Mouse (Mus musculus): ENCODE measurements around the gene Bcas2. TPM values are rescaled to one million over a fixed set of nuclear protein-coding genes. Genes with fewer than 3 reads are reported as not detected.

Gene Bcas2
- total and polyA plus RNA-seq, 2 experiments from 2014 or later = 33.0 to 96.8 TPM

- no peak overlapping the region for H3K9ac ChIP-seq (replicated peaks; ENCODE audit: low read depth, low read length)
- H3K4me2 ChIP-seq (ENCODE audit: low read depth, low read length) = no peak overlapping the region
- no peaks in the 10 kb centered on the region for H3K27me3 ChIP-seq (ENCODE audit: control insufficient read depth, insufficient read depth, low read length)
- H3K9me3 ChIP-seq (replicated peaks; ENCODE audit: control insufficient read depth, low read length) = no peaks in the 10 kb centered on the region
- no peak overlapping the region for H3K4me3 ChIP-seq (ENCODE audit: low read depth, low read length)
- no peak for TF ChIP-seq CTCF (IDR thresholded peaks at IDR 0.05; ENCODE audit: low read depth)
- TF ChIP-seq EP300 (IDR thresholded peaks at IDR 0.05; ENCODE audit: low read depth) = no peak
- H3K36me3 ChIP-seq (replicated peaks; ENCODE audit: control insufficient read depth, insufficient read depth, low read length) = peaks cover 5% of the 10 kb centered on the region; the same call in 1 of the 2 replicates
- WGBS = 66% methylated on average over 4 of the region's 4 CpGs
- no peaks in the 10 kb centered on the region; the same call in none of the 2 replicates for H3K4me1 ChIP-seq (ENCODE audit: control insufficient read depth, insufficient read depth)
- DNase-seq (ENCODE audit: low spot score) (no peak), ATAC-seq (ENCODE audit: insufficient read depth, low read depth) (no peak)
- H3K27ac ChIP-seq (ENCODE audit: low read depth) = no peak overlapping the region
These were observed 43.2 kb upstream of the Bcas2 start for GRCm38 (mm10) chr3:103128251-103128650.

DNA sequence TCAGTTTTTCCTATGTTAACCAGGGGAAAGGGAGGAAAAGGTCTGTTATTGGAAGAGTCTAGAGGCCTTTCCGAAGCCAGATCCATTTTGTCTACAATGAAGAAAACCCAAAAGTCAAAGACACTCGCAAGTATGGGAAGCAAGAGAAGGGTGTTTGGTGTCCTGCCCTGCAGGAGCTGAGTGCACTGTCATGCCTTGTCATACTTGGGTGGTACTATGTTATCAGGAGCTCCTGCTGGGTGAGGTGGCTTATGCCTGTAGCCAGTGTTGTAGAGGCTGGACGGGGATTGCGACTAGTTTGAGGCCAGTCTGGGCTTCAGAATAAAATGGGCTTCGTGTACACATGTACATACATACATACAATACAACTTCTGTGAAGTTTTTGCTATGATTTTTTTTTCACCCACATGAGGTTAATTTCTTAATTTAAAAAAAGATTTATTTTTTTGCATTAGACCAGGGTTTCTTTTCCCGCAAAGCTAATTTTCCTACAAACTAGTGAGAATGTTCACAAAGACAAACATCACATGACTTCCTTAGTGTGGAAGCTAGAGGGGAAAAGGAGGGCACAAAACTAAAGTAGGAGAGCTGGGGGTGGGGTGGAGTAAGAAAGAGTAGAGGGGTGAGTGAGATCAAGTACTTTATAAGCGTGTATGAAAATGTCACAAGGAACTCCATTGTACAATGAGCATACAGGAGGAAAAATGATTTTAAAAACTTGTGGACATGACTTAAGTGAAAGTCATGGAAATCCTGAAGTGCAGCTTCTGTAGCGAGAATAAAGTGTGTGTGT is 41.9 kb upstream of the Bcas2 start:
- peak overlapping the region; percentile 43 for H3K27ac ChIP-seq (ENCODE audit: low read depth)
- ATAC-seq (ENCODE audit: insufficient read depth, low read depth) (peak; percentile 36; the same call in 1 of the 2 replicates), DNase-seq (ENCODE audit: low spot score) (peak; percentile 36)
- H3K36me3 ChIP-seq (replicated peaks; ENCODE audit: control insufficient read depth, insufficient read depth, low read length) = peaks cover 5% of the 10 kb centered on the region; the same call in 1 of the 2 replicates
- H3K4me1 ChIP-seq (ENCODE audit: control insufficient read depth, insufficient read depth) = no peaks in the 10 kb centered on the region; the same call in none of the 2 replicates
- no peak for TF ChIP-seq CTCF (IDR thresholded peaks at IDR 0.05; ENCODE audit: low read depth)
- no peak for TF ChIP-seq EP300 (IDR thresholded peaks at IDR 0.05; ENCODE audit: low read depth)
- H3K9me3 ChIP-seq (replicated peaks; ENCODE audit: control insufficient read depth, low read length) = no peaks in the 10 kb centered on the region
- peak overlapping the region; percentile 22; the same call in 1 of the 2 replicates for H3K4me2 ChIP-seq (ENCODE audit: low read depth, low read length)
- H3K4me3 ChIP-seq (ENCODE audit: low read depth, low read length) = no peak overlapping the region
- H3K9ac ChIP-seq (replicated peaks; ENCODE audit: low read depth, low read length) = no peak overlapping the region
- no peaks in the 10 kb centered on the region for H3K27me3 ChIP-seq (ENCODE audit: control insufficient read depth, insufficient read depth, low read length)
- 66% methylated on average over 8 of the region's 8 CpGs for WGBS

- Histone ChIP-seq H3K36me3 (replicated peaks; ENCODE audit: control insufficient read depth, insufficient read depth, low read length) (peaks cover 5% of the 10 kb centered on the region; the same call in 1 of the 2 replicates), H3K9ac (replicated peaks; ENCODE audit: low read depth, low read length) (no peak overlapping the region), H3K9me3 (replicated peaks; ENCODE audit: control insufficient read depth, low read length) (no peaks in the 10 kb centered on the region), H3K4me3 (ENCODE audit: low read depth, low read length) (no peak overlapping the region), H3K27me3 (ENCODE audit: control insufficient read depth, insufficient read depth, low read length) (no peaks in the 10 kb centered on the region), H3K27ac (ENCODE audit: low read depth) (peak overlapping the region; percentile 43), H3K4me2 (ENCODE audit: low read depth, low read length) (peak overlapping the region; percentile 22; the same call in 1 of the 2 replicates), H3K4me1 (ENCODE audit: control insufficient read depth, insufficient read depth) (no peaks in the 10 kb centered on the region; the same call in none of the 2 replicates)
- WGBS = 24% methylated on average over 6 of the region's 6 CpGs
- ATAC-seq (ENCODE audit: insufficient read depth, low read depth) (peak; percentile 64), DNase-seq (ENCODE audit: low spot score) (peak; percentile 53)
- TF ChIP-seq CTCF (IDR thresholded peaks at IDR 0.05; ENCODE audit: low read depth) = no peak
- no peak for TF ChIP-seq EP300 (IDR thresholded peaks at IDR 0.05; ENCODE audit: low read depth)
These were observed 41.2 kb upstream of the Bcas2 start for GRCm38 (mm10) chr3:103130236-103130751.

GRCm38 (mm10) chr3:103133098-103133497 is 38.4 kb upstream of the Bcas2 start:
- ATAC-seq (ENCODE audit: insufficient read depth, low read depth) (no peak), DNase-seq (ENCODE audit: low spot score) (no peak)
- Histone ChIP-seq H3K9me3 (replicated peaks; ENCODE audit: control insufficient read depth, low read length) (no peaks in the 10 kb centered on the region), H3K36me3 (replicated peaks; ENCODE audit: control insufficient read depth, insufficient read depth, low read length) (peaks cover 7% of the 10 kb centered on the region; the same call in 1 of the 2 replicates), H3K4me3 (ENCODE audit: low read depth, low read length) (no peak overlapping the region), H3K27me3 (ENCODE audit: control insufficient read depth, insufficient read depth, low read length) (no peaks in the 10 kb centered on the region), H3K4me2 (ENCODE audit: low read depth, low read length) (no peak overlapping the region), H3K4me1 (ENCODE audit: control insufficient read depth, insufficient read depth) (no peaks in the 10 kb centered on the region; the same call in none of the 2 replicates), H3K27ac (ENCODE audit: low read depth) (no peak overlapping the region), H3K9ac (replicated peaks; ENCODE audit: low read depth, low read length) (no peak overlapping the region)
- no peak for TF ChIP-seq CTCF (IDR thresholded peaks at IDR 0.05; ENCODE audit: low read depth)
- WGBS = 85% methylated on average over 10 of the region's 10 CpGs

- Histone ChIP-seq H3K27me3 (ENCODE audit: control insufficient read depth, insufficient read depth, low read length) (no peaks in the 10 kb centered on the region), H3K27ac (ENCODE audit: low read depth) (no peak overlapping the region), H3K9me3 (replicated peaks; ENCODE audit: control insufficient read depth, low read length) (no peaks in the 10 kb centered on the region), H3K9ac (replicated peaks; ENCODE audit: low read depth, low read length) (no peak overlapping the region), H3K4me1 (ENCODE audit: control insufficient read depth, insufficient read depth) (peaks cover 8% of the 10 kb centered on the region; the same call in 1 of the 2 replicates), H3K4me3 (ENCODE audit: low read depth, low read length) (no peak overlapping the region), H3K4me2 (ENCODE audit: low read depth, low read length) (no peak overlapping the region), H3K36me3 (replicated peaks; ENCODE audit: control insufficient read depth, insufficient read depth, low read length) (peaks cover 6% of the 10 kb centered on the region; the same call in 1 of the 2 replicates)
- DNase-seq (ENCODE audit: low spot score) (no peak), ATAC-seq (ENCODE audit: insufficient read depth, low read depth) (no peak)
- TF ChIP-seq EP300 (IDR thresholded peaks at IDR 0.05; ENCODE audit: low read depth) = no peak
- no peak for TF ChIP-seq CTCF (IDR thresholded peaks at IDR 0.05; ENCODE audit: low read depth)
- 80% methylated on average over 4 of the region's 4 CpGs for WGBS
These were observed 34.9 kb upstream of the Bcas2 start for GRCm38 (mm10) chr3:103136414-103137077.
